Mouse (Mus musculus): ENCODE data around the gene Smg5. TPM values are rescaled to one million over a fixed set of nuclear protein-coding genes. Genes with fewer than 3 reads are reported as not detected.

Smg5 gene
- polyA plus RNA-seq, 1 experiment from 2014 or later: 63.1 TPM

- peak overlapping the region; percentile 83 for H3K9ac ChIP-seq
- H3K9me3 ChIP-seq (replicated peaks): no peaks in the 10 kb centered on the region
- WGBS: 54% methylated on average over 5 of the region's 5 CpGs
- H3K4me1 ChIP-seq: peaks cover 42% of the 10 kb centered on the region
- peak overlapping the region; percentile 99 for H3K27ac ChIP-seq
- peak overlapping the region; percentile 71 for H3K4me2 ChIP-seq
- ATAC-seq (replicated peaks; ENCODE audit: low FRiP score): no peak
- H3K36me3 ChIP-seq: peaks cover 42% of the 10 kb centered on the region
- H3K27me3 ChIP-seq: no peaks in the 10 kb centered on the region
- peak overlapping the region; percentile 78 for H3K4me3 ChIP-seq (replicated peaks)
These were observed 72.9 kb downstream of the Smg5 start for GRCm38 (mm10) chr3:88408953-88409352.

GRCm38 (mm10) chr3:88409741-88410644 lies 73.9 kb downstream of the Smg5 start, which contains the start of gene Pmf1:
Gene Pmf1 (minus strand): TSS chr3:88410331.
- Histone ChIP-seq H3K36me3 (peaks cover 46% of the 10 kb centered on the region), H3K4me1 (peaks cover 42% of the 10 kb centered on the region), H3K4me3 (replicated peaks) (peak within 1 kb of the TSS; percentile 78), H3K9ac (peak within 1 kb of the TSS; percentile 83), H3K4me2 (peak within 1 kb of the TSS; percentile 71), H3K27me3 (no peaks in the 10 kb centered on the region), H3K27ac (peak within 1 kb of the TSS; percentile 99), H3K9me3 (replicated peaks) (no peaks in the 10 kb centered on the region)
- WGBS: under 1% methylated on average over 54 of the region's 54 CpGs
- peak; percentile 93 for ATAC-seq (replicated peaks; ENCODE audit: low FRiP score)

- 18% methylated on average over 7 of the region's 7 CpGs for WGBS
- H3K9me3 ChIP-seq (replicated peaks): no peaks in the 10 kb centered on the region
- H3K4me1 ChIP-seq: peaks cover 42% of the 10 kb centered on the region
- ATAC-seq (replicated peaks; ENCODE audit: low FRiP score): no peak; the same call in 1 of the 2 replicates
- H3K27me3 ChIP-seq: no peaks in the 10 kb centered on the region
- peak overlapping the region; percentile 71 for H3K4me2 ChIP-seq
- peaks cover 53% of the 10 kb centered on the region for H3K36me3 ChIP-seq
- H3K9ac ChIP-seq: peak overlapping the region; percentile 83
- H3K27ac ChIP-seq: peak overlapping the region; percentile 99
- peak overlapping the region; percentile 78 for H3K4me3 ChIP-seq (replicated peaks)
These were observed 74.6 kb downstream of the Smg5 start for GRCm38 (mm10) chr3:88410645-88411031.

GRCm38 (mm10) chr3:88411681-88412080 lies 75.6 kb downstream of the Smg5 start:
- peaks cover 63% of the 10 kb centered on the region for H3K36me3 ChIP-seq
- peaks cover 34% of the 10 kb centered on the region for H3K4me1 ChIP-seq
- no peaks in the 10 kb centered on the region for H3K27me3 ChIP-seq
- no peak overlapping the region for H3K4me2 ChIP-seq
- H3K27ac ChIP-seq: no peak overlapping the region
- WGBS: 89% methylated on average over 4 of the region's 4 CpGs
- no peaks in the 10 kb centered on the region for H3K9me3 ChIP-seq (replicated peaks)
- H3K4me3 ChIP-seq (replicated peaks): no peak overlapping the region
- H3K9ac ChIP-seq: no peak overlapping the region
- no peak for ATAC-seq (replicated peaks; ENCODE audit: low FRiP score)

Other genes with a start within 250 kb of the Smg5 start
- 18.5 and 21.5 TPM in 2 replicates for gene Mef2d, start 193.9 kb upstream of the Smg5 start, polyA plus RNA-seq (2015; fragmentation: Nextera tagmentation; extraction: Ambion mirVana)
- gene Rhbg, start 81.6 kb upstream of the Smg5 start, polyA plus RNA-seq (2015; fragmentation: Nextera tagmentation; extraction: Ambion mirVana): 6.5 and 6.6 TPM in 2 replicates
- 2.5 and 2.9 TPM in 2 replicates for gene Gm38392, start 49.0 kb upstream of the Smg5 start, polyA plus RNA-seq (2015; fragmentation: Nextera tagmentation; extraction: Ambion mirVana)
- gene Tsacc, start 39.3 kb upstream of the Smg5 start, polyA plus RNA-seq (2015; fragmentation: Nextera tagmentation; extraction: Ambion mirVana): 12.9 and 15.6 TPM in 2 replicates
- 587 and 599 TPM in 2 replicates for gene Cct3, start 39.1 kb upstream of the Smg5 start, polyA plus RNA-seq (2015; fragmentation: Nextera tagmentation; extraction: Ambion mirVana)
- gene Glmp, start 11.2 kb upstream of the Smg5 start, polyA plus RNA-seq (2015; fragmentation: Nextera tagmentation; extraction: Ambion mirVana): 226 and 234 TPM in 2 replicates
- gene Tmem79, start 112 bp upstream of the Smg5 start, polyA plus RNA-seq (2015; fragmentation: Nextera tagmentation; extraction: Ambion mirVana): 5.2 and 6.6 TPM in 2 replicates
- 11.9 and 14.5 TPM in 2 replicates for gene Paqr6, start 28.3 kb downstream of the Smg5 start, polyA plus RNA-seq (2015; fragmentation: Nextera tagmentation; extraction: Ambion mirVana)
- gene Bglap3, start 36.5 kb downstream of the Smg5 start, polyA plus RNA-seq (2015; fragmentation: Nextera tagmentation; extraction: Ambion mirVana): 0.39 and 0.48 TPM in 2 replicates
- gene Bglap2, start 42.4 kb downstream of the Smg5 start, polyA plus RNA-seq (2015; fragmentation: Nextera tagmentation; extraction: Ambion mirVana): 3.4 TPM in 1 of 2 replicates, not detected in the other
- gene Bglap, start 48.2 kb downstream of the Smg5 start, polyA plus RNA-seq (2015; fragmentation: Nextera tagmentation; extraction: Ambion mirVana): 5.6 TPM in 1 of 2 replicates, not detected in the other
- gene Pmf1, start 74.1 kb downstream of the Smg5 start, polyA plus RNA-seq (2015; fragmentation: Nextera tagmentation; extraction: Ambion mirVana): 152 TPM in 2 replicates
- 17.5 and 17.6 TPM in 2 replicates for gene Slc25a44, start 88.9 kb downstream of the Smg5 start, polyA plus RNA-seq (2015; fragmentation: Nextera tagmentation; extraction: Ambion mirVana)
- 14.0 and 14.7 TPM in 2 replicates for gene Sema4a, start 124.9 kb downstream of the Smg5 start, polyA plus RNA-seq (2015; fragmentation: Nextera tagmentation; extraction: Ambion mirVana)
- 89.2 and 92.0 TPM in 2 replicates for gene Lmna, start 173.7 kb downstream of the Smg5 start, polyA plus RNA-seq (2015; fragmentation: Nextera tagmentation; extraction: Ambion mirVana)
- gene Mex3a, start 196.1 kb downstream of the Smg5 start, polyA plus RNA-seq (2015; fragmentation: Nextera tagmentation; extraction: Ambion mirVana): 20.9 and 22.0 TPM in 2 replicates
- 15.1 and 17.4 TPM in 2 replicates for gene Rab25, start 212.0 kb downstream of the Smg5 start, polyA plus RNA-seq (2015; fragmentation: Nextera tagmentation; extraction: Ambion mirVana)
- gene Lamtor2, start 216.8 kb downstream of the Smg5 start, polyA plus RNA-seq (2015; fragmentation: Nextera tagmentation; extraction: Ambion mirVana): 167 and 173 TPM in 2 replicates
- 54.0 and 57.9 TPM in 2 replicates for gene Ubqln4, start 217.5 kb downstream of the Smg5 start, polyA plus RNA-seq (2015; fragmentation: Nextera tagmentation; extraction: Ambion mirVana)
- gene Ssr2, start 239.6 kb downstream of the Smg5 start, polyA plus RNA-seq (2015; fragmentation: Nextera tagmentation; extraction: Ambion mirVana): 300 and 318 TPM in 2 replicates